Mouse (Mus musculus): Measurements from ENCODE around the gene Acsf2. TPM values are rescaled to one million over a fixed set of nuclear protein-coding genes. Genes with fewer than 3 reads are reported as not detected.

Gene Acsf2
- polyA plus RNA-seq, 1 experiment from 2014 or later, result 6.3 TPM

DNA sequence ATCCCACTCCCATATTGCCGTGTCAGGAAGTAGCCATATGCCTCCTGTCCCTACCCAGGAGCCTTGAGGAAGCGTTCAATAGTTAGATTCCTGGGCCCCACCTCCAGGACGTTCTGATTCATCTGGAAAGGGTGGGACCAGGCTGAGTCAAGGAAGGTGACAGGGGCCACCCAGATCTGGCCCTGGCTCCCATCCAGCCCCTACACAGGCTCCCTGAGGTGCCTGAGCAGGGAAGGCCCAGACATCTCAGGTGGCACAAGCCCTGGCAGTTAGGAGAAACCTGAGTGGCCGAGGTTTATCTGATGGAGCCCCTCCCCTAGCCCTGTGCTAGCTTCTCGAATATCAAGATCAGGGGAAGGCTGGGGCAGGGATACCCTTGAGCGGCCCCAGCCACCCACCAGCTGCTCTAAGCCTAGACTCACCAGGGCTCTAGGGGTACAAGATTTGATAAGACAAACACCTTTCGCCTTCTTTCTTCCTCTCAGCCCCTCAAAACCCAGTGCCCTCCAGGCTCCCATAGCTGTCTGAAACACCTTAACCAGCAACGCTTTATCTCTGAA, 62.9 kb downstream of the Acsf2 start:
- H3K4me3 ChIP-seq (ENCODE audit: low read depth, low read length), result no peak overlapping the region
- DNase-seq (ENCODE audit: low spot score) (no peak), ATAC-seq (ENCODE audit: low read depth) (peak; percentile 73; the same call in 1 of the 2 replicates)
- H3K27me3 ChIP-seq (replicated peaks; ENCODE audit: control insufficient read depth, insufficient read depth, low read length), result no peaks in the 10 kb centered on the region
- H3K27ac ChIP-seq (replicated peaks; ENCODE audit: low read depth, low read length), result no peak overlapping the region
- H3K9ac ChIP-seq (ENCODE audit: low read depth, low read length), result no peak overlapping the region
- no peak overlapping the region for H3K4me2 ChIP-seq (ENCODE audit: low read depth, low read length)
- H3K9me3 ChIP-seq (ENCODE audit: control insufficient read depth, low read length), result no peaks in the 10 kb centered on the region
- peaks cover 12% of the 10 kb centered on the region; the same call in 1 of the 2 replicates for H3K36me3 ChIP-seq (ENCODE audit: control insufficient read depth, insufficient read depth, low read length)
- 0 out of 2 replicates have a peak, but pooled peaks cover 3% of the 10 kb centered on the region for H3K4me1 ChIP-seq (ENCODE audit: control insufficient read depth, insufficient read depth, low read length)
- WGBS, result 48% methylated on average over 8 of the region's 8 CpGs

DNA sequence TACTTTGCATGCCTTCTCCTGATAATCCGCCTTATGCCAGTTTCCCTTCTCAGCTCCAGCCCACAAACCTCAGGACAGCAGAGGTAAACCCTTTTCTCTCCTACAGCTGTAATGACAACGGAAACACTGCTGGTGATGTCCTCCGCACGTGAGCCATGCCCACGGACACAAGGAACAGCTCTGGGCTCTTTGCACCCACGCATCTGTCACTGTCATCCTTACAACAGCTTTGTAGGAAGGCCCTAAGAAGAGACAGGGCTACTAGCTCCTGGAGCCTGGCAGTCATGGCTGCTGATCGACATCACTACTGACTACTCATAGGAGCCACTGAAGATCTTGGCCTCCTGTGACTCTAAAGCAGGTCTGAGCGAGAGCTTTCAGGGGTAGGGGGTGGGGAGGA, 68.5 kb downstream of the Acsf2 start:
- Histone ChIP-seq H3K4me3 (ENCODE audit: low read depth, low read length) (no peak overlapping the region), H3K4me1 (ENCODE audit: control insufficient read depth, insufficient read depth, low read length) (no peaks in the 10 kb centered on the region), H3K9ac (ENCODE audit: low read depth, low read length) (no peak overlapping the region), H3K27ac (replicated peaks; ENCODE audit: low read depth, low read length) (no peak overlapping the region), H3K9me3 (ENCODE audit: control insufficient read depth, low read length) (no peaks in the 10 kb centered on the region), H3K36me3 (ENCODE audit: control insufficient read depth, insufficient read depth, low read length) (no peaks in the 10 kb centered on the region), H3K4me2 (ENCODE audit: low read depth, low read length) (no peak overlapping the region), H3K27me3 (replicated peaks; ENCODE audit: control insufficient read depth, insufficient read depth, low read length) (no peaks in the 10 kb centered on the region)
- WGBS, result 76% methylated on average over 8 of the region's 8 CpGs
- no peak for DNase-seq (ENCODE audit: low spot score)
- no peak for ATAC-seq (ENCODE audit: low read depth)

DNA sequence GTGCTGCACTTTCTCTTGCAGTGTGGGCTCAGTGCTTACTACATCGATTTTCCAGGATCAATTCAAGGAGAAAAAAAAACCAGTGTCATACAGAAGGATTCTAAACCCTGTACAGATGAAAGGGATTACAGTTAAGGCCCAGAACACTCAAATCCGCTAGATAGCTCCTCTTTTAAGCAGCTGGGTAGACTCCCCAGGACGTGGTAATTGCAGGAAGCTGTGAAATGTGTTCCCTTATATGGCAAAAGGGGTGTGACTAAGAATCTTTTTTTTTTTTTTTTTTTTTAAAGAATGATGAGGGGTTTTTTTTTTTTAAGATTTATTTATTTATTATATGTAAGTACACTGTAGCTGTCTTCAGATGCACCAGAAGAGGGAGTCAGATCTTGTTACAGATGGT, 72.8 kb downstream of the Acsf2 start:
- Histone ChIP-seq H3K27me3 (replicated peaks; ENCODE audit: control insufficient read depth, insufficient read depth, low read length) (no peaks in the 10 kb centered on the region), H3K4me2 (ENCODE audit: low read depth, low read length) (no peak overlapping the region), H3K4me3 (ENCODE audit: low read depth, low read length) (no peak overlapping the region), H3K9me3 (ENCODE audit: control insufficient read depth, low read length) (no peaks in the 10 kb centered on the region), H3K4me1 (ENCODE audit: control insufficient read depth, insufficient read depth, low read length) (no peaks in the 10 kb centered on the region; the same call in 1 of the 2 replicates), H3K36me3 (ENCODE audit: control insufficient read depth, insufficient read depth, low read length) (no peaks in the 10 kb centered on the region), H3K9ac (ENCODE audit: low read depth, low read length) (no peak overlapping the region), H3K27ac (replicated peaks; ENCODE audit: low read depth, low read length) (no peak overlapping the region)
- no peak for ATAC-seq (ENCODE audit: low read depth)
- WGBS, result 36% methylated on average over 3 of the region's 3 CpGs
- no peak for DNase-seq (ENCODE audit: low spot score)

DNA sequence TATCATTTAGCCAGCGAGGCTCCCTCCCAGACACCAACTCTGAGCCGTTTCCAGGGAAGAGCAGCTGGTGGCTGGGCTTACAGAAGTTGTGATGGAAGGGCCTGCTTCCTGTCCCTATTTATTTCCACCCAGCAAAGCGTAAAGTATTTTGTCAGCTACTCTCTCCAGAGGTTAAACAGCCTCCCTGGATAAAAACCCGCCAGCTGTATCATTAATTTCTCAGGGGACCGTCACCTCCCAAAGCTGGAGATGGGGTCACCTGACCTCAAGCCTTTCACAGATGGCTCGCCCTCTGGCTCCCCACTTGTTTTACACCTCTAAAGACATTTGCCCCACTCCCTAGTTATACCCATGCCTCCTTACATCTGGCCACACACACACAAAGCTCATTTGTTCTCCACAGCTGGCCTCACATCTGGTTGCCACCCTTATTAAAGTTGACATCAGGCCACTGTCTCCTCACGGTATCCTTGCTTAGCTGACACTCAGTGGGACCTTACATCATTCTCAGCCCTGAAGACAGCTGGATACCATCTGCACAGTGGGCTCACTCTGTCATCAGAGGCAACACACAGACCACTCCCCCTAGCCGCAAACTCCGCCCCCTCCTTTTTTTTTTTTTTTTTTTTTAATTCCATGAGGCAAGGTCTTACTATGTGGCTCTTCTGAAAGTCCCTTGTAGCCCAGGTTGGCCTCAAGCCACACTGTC, 75.3 kb downstream of the Acsf2 start:
- Histone ChIP-seq H3K36me3 (ENCODE audit: control insufficient read depth, insufficient read depth, low read length) (no peaks in the 10 kb centered on the region), H3K27ac (replicated peaks; ENCODE audit: low read depth, low read length) (peak overlapping the region; percentile 52), H3K4me3 (ENCODE audit: low read depth, low read length) (no peak overlapping the region), H3K27me3 (replicated peaks; ENCODE audit: control insufficient read depth, insufficient read depth, low read length) (no peaks in the 10 kb centered on the region), H3K9me3 (ENCODE audit: control insufficient read depth, low read length) (no peaks in the 10 kb centered on the region), H3K4me1 (ENCODE audit: control insufficient read depth, insufficient read depth, low read length) (no peaks in the 10 kb centered on the region; the same call in 1 of the 2 replicates), H3K9ac (ENCODE audit: low read depth, low read length) (no peak overlapping the region), H3K4me2 (ENCODE audit: low read depth, low read length) (0 out of 2 replicates have a peak overlapping the region, but pooled peaks have one; percentile 7)
- 27% methylated on average over 9 of the region's 9 CpGs for WGBS
- ATAC-seq (ENCODE audit: low read depth), result peak; percentile 70
- peak; percentile 72 for DNase-seq (ENCODE audit: low spot score)

DNA sequence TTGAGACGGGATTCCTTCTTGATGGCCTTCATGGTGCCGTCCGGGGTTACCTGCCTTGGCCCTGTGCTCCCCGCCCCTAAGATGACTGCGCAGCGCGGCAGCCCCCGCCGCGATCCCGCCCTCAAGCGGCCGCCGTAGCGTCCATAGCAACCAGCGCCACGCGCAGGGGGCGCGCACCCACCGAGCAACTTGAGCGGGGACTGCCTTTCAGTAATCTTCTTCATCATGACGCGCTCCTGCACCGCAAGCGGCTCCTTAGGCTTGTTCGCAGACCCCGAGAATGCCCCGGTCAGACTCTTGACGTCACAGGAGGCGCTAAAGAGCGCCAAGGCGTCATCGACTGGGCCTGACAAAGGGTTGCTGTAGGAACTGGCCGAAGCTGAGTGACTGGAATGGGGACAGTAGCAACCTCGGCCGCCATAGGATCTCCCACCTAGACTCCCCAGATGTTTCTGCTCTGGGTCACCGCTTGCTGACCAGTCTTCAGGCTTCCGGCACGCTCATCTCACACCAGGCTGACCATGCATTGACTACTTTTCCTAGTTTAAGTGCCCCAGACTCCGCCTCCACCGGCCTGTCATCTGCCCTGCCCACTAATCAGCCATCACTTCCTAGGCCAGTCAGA, 80.3 kb downstream of the Acsf2 start, which contains the start of gene Mycbpap:
Gene Mycbpap, minus strand, starts transcription at position 524 of the 625 bp plus-strand sequence.
- no peak within 1 kb of the TSS for H3K27ac ChIP-seq (replicated peaks; ENCODE audit: low read depth, low read length)
- H3K4me1 ChIP-seq (ENCODE audit: control insufficient read depth, insufficient read depth, low read length), result peaks cover 5% of the 10 kb centered on the region; the same call in 1 of the 2 replicates
- H3K9ac ChIP-seq (ENCODE audit: low read depth, low read length), result peak within 1 kb of the TSS; percentile 64
- peak; percentile 72 for DNase-seq (ENCODE audit: low spot score)
- peak within 1 kb of the TSS; percentile 44 for H3K4me3 ChIP-seq (ENCODE audit: low read depth, low read length)
- H3K27me3 ChIP-seq (replicated peaks; ENCODE audit: control insufficient read depth, insufficient read depth, low read length), result no peaks in the 10 kb centered on the region
- H3K9me3 ChIP-seq (ENCODE audit: control insufficient read depth, low read length), result no peaks in the 10 kb centered on the region
- peak; percentile 70 for ATAC-seq (ENCODE audit: low read depth)
- under 1% methylated on average over 36 of the region's 42 CpGs for WGBS
- peak within 1 kb of the TSS; percentile 82 for H3K4me2 ChIP-seq (ENCODE audit: low read depth, low read length)
- no peaks in the 10 kb centered on the region for H3K36me3 ChIP-seq (ENCODE audit: control insufficient read depth, insufficient read depth, low read length)

DNA sequence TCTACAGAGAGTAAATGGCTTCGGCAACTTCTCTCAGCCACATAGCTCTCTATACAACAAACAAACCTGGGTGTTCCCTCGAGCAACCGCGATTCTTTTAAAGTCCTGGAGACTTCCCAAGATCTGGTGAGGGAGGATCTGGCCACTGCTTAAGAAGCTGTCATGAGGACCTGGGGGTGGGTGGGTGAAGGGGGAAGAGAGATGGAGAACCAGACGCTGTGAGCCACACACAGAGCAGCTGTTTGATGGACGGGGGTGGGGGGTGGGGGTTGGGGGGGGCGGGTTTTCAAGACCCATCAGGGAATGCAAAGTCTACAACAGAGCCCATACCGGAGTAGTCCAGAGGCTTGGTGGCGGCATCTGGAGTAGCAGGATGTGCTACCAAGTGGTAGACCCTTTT, 88.2 kb downstream of the Acsf2 start:
- no peaks in the 10 kb centered on the region for H3K27me3 ChIP-seq (replicated peaks; ENCODE audit: control insufficient read depth, insufficient read depth, low read length)
- H3K9ac ChIP-seq (ENCODE audit: low read depth, low read length), result no peak overlapping the region
- H3K4me1 ChIP-seq (ENCODE audit: control insufficient read depth, insufficient read depth, low read length), result no peaks in the 10 kb centered on the region
- ATAC-seq (ENCODE audit: low read depth) (no peak), DNase-seq (ENCODE audit: low spot score) (peak; percentile 68)
- H3K9me3 ChIP-seq (ENCODE audit: control insufficient read depth, low read length), result 0 out of 2 replicates have a peak, but pooled peaks cover 5% of the 10 kb centered on the region
- 38% methylated on average over 8 of the region's 9 CpGs for WGBS
- no peaks in the 10 kb centered on the region for H3K36me3 ChIP-seq (ENCODE audit: control insufficient read depth, insufficient read depth, low read length)
- H3K27ac ChIP-seq (replicated peaks; ENCODE audit: low read depth, low read length), result no peak overlapping the region
- no peak overlapping the region for H3K4me3 ChIP-seq (ENCODE audit: low read depth, low read length)
- H3K4me2 ChIP-seq (ENCODE audit: low read depth, low read length), result no peak overlapping the region

DNA sequence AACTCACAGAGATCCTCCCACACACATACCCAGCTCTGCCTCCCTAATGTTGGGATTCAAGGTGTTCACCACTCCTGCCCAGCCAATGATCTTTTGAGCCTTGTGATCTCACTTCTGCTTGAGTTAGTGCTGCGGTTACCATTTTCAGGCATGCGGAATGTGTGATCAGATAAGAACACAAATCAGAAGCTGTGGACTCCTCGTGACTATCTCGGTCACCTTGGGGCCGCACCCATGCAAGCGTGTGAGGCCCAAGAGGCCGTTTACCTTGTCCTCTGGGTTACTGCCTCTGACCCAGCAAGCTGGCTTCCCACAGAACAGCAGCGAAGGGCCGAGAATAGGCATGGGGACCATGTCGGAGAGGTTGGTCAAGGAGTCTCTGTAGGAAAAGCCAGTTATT, 92.7 kb downstream of the Acsf2 start:
- H3K36me3 ChIP-seq (ENCODE audit: control insufficient read depth, insufficient read depth, low read length), result no peaks in the 10 kb centered on the region
- no peaks in the 10 kb centered on the region for H3K4me1 ChIP-seq (ENCODE audit: control insufficient read depth, insufficient read depth, low read length)
- H3K9me3 ChIP-seq (ENCODE audit: control insufficient read depth, low read length), result 0 out of 2 replicates have a peak, but pooled peaks cover 5% of the 10 kb centered on the region
- no peaks in the 10 kb centered on the region for H3K27me3 ChIP-seq (replicated peaks; ENCODE audit: control insufficient read depth, insufficient read depth, low read length)
- no peak overlapping the region for H3K9ac ChIP-seq (ENCODE audit: low read depth, low read length)
- no peak overlapping the region for H3K4me2 ChIP-seq (ENCODE audit: low read depth, low read length)
- no peak overlapping the region for H3K4me3 ChIP-seq (ENCODE audit: low read depth, low read length)
- no peak for DNase-seq (ENCODE audit: low spot score)
- no peak overlapping the region for H3K27ac ChIP-seq (replicated peaks; ENCODE audit: low read depth, low read length)
- WGBS, result 90% methylated on average over 10 of the region's 10 CpGs
- ATAC-seq (ENCODE audit: low read depth), result no peak

Measured in embryonic facial prominence, embryonic 14.5 days (tissue).